Mouse (Mus musculus) CH12.LX (cell line): ENCODE data around the gene Gm49380. TPM values are rescaled to one million over a fixed set of nuclear protein-coding genes. Genes with fewer than 3 reads are reported as not detected.

Source experiments
- DNase-seq: peaks from one replicate; pipeline ENCODE4 v3.0.0-alpha.2; 2013; ENCODE audit errors: extremely low read depth
- H3K27ac ChIP-seq: 2 replicates; pipeline ENCODE4 v1.5.1; 2012; ENCODE audit warnings: low read depth, mild to moderate bottlenecking, control low read depth, moderate library complexity; ENCODE audit not compliant: insufficient read depth
- H3K27me3 ChIP-seq: replicated peaks from 2 replicates; pipeline ENCODE3; 2012; ENCODE audit warnings: inconsistent platforms
- H3K36me3 ChIP-seq, 2 experiments: replicated peaks in 1 of 2; 2 replicates each; pipeline versions ENCODE3 to v1.6.1; 2012; ENCODE audit warnings: inconsistent platforms in 1 of 2, low read length in 1 of 2, mild to moderate bottlenecking in 1 of 2, mixed read lengths in 1 of 2, moderate library complexity in 1 of 2; ENCODE audit not compliant: control insufficient read depth in 1 of 2, insufficient read depth in 1 of 2
- H3K4me1 ChIP-seq, 2 experiments: 2 replicates each; pipeline ENCODE4 v1.6.1; 2012; ENCODE audit warnings: inconsistent platforms in 1 of 2, moderate library complexity in 1 of 2; ENCODE audit not compliant: insufficient read depth in 2 of 2, control insufficient read depth in 1 of 2
- H3K4me2 ChIP-seq: 2 replicates; pipeline ENCODE4 v1.6.1; 2012; ENCODE audit warnings: low read depth, mild to moderate bottlenecking, control low read depth; ENCODE audit not compliant: poor library complexity, insufficient read depth, severe bottlenecking
- H3K4me3 ChIP-seq, 3 experiments: fragments of 150-350 bp in 1 of 3; sonication (generic) in 1 of 3; replicated peaks in 1 of 3; 2 replicates each; pipeline versions ENCODE3 to v1.5.1; 2011 to 2012; ENCODE audit warnings: low read depth in 2 of 3, low read length in 2 of 3, mild to moderate bottlenecking in 2 of 3, moderate library complexity in 2 of 3, control low read depth in 1 of 3, improper control_type of control experiment in 1 of 3, inconsistent platforms in 1 of 3, mixed read lengths in 1 of 3; ENCODE audit not compliant: poor library complexity in 1 of 3
- H3K79me2 ChIP-seq: replicated peaks from 2 replicates; pipeline ENCODE4 v1.6.1; 2012; ENCODE audit warnings: mild to moderate bottlenecking, moderate library complexity; ENCODE audit not compliant: control insufficient read depth, poor library complexity, insufficient read depth, severe bottlenecking; ENCODE audit errors: extremely low read depth
- H3K9ac ChIP-seq: 2 replicates; pipeline ENCODE4 v1.6.1; 2012; ENCODE audit warnings: low read depth, mild to moderate bottlenecking, control low read depth, moderate library complexity; ENCODE audit not compliant: insufficient read depth
- H3K9me3 ChIP-seq: replicated peaks from 2 replicates; pipeline ENCODE3; 2012; ENCODE audit warnings: low read length, inconsistent platforms, mixed read lengths
- CHD2 ChIP-seq: IDR thresholded peaks from 2 replicates; pipeline ENCODE4 v1.6.1; 2011; ENCODE audit warnings: low read length, improper control_type of control experiment
- EP300 ChIP-seq: IDR thresholded peaks from 2 replicates; pipeline ENCODE4 v1.6.1; 2011; ENCODE audit warnings: low read length, improper control_type of control experiment
- GABPA ChIP-seq: IDR thresholded peaks from 2 replicates; pipeline ENCODE4 v1.6.1; 2012; ENCODE audit warnings: low read depth, low read length, improper control_type of control experiment, inconsistent platforms; ENCODE audit not compliant: insufficient replicate concordance
- IRF4 ChIP-seq: IDR thresholded peaks from 2 replicates; pipeline ENCODE4 v1.6.1; 2014; ENCODE audit warnings: low read depth, mild to moderate bottlenecking, inconsistent platforms, low read length, improper control_type of control experiment
- JUN ChIP-seq: IDR thresholded peaks from 2 replicates; pipeline ENCODE4 v1.6.1; 2011; ENCODE audit warnings: low read depth, mild to moderate bottlenecking, low read length, improper control_type of control experiment, moderate library complexity; ENCODE audit not compliant: insufficient read depth
- JUND ChIP-seq: conservative IDR thresholded peaks from 2 replicates; pipeline ENCODE4 v1.6.1; 2011; ENCODE audit warnings: low read depth, low read length, improper control_type of control experiment
- KAT2A ChIP-seq: IDR thresholded peaks from 2 replicates; pipeline ENCODE4 v1.6.1; 2012; ENCODE audit warnings: low read length, improper control_type of control experiment, inconsistent platforms; ENCODE audit not compliant: insufficient replicate concordance
- MEF2A ChIP-seq: IDR thresholded peaks from 2 replicates; pipeline ENCODE4 v1.6.1; 2014; ENCODE audit warnings: low read depth, mild to moderate bottlenecking, inconsistent platforms, low read length, improper control_type of control experiment, borderline replicate concordance
- MYC ChIP-seq: IDR thresholded peaks from 2 replicates; pipeline ENCODE4 v1.6.1; 2011; ENCODE audit warnings: low read depth, mild to moderate bottlenecking, improper control_type of control experiment, low read length
- NRF1 ChIP-seq: IDR thresholded peaks from 2 replicates; pipeline ENCODE4 v1.6.1; 2014; ENCODE audit warnings: low read depth, mild to moderate bottlenecking, inconsistent platforms, low read length, improper control_type of control experiment, moderate library complexity
- POLR2A ChIP-seq: IDR thresholded peaks from 2 replicates; pipeline ENCODE4 v1.6.1; 2011; ENCODE audit warnings: low read depth, mild to moderate bottlenecking, improper control_type of control experiment, low read length
- POLR2AphosphoS2 ChIP-seq: IDR thresholded peaks from 2 replicates; pipeline ENCODE4 v1.6.1; 2011; ENCODE audit warnings: low read depth, low read length, improper control_type of control experiment
- RCOR1 ChIP-seq: conservative IDR thresholded peaks from 2 replicates; pipeline ENCODE4 v1.6.1; 2012; ENCODE audit warnings: low read depth, mild to moderate bottlenecking, inconsistent platforms, low read length, improper control_type of control experiment
- SMC3 ChIP-seq: IDR thresholded peaks from 2 replicates; pipeline ENCODE4 v1.6.1; 2011; ENCODE audit warnings: low read depth, low read length, improper control_type of control experiment
- TCF12 ChIP-seq: IDR thresholded peaks from 2 replicates; pipeline ENCODE4 v1.6.1; 2014; ENCODE audit warnings: low read depth, mild to moderate bottlenecking, inconsistent platforms, low read length, improper control_type of control experiment
- USF2 ChIP-seq: conservative IDR thresholded peaks from 2 replicates; pipeline ENCODE4 v1.6.1; 2011; ENCODE audit warnings: low read depth, low read length, improper control_type of control experiment
- ZMIZ1 ChIP-seq: IDR thresholded peaks from 2 replicates; pipeline ENCODE4 v1.6.1; 2012; ENCODE audit warnings: low read depth, mild to moderate bottlenecking, inconsistent platforms, low read length, improper control_type of control experiment
- ZNF384 ChIP-seq: IDR thresholded peaks from 2 replicates; pipeline ENCODE4 v1.6.1; 2012; ENCODE audit warnings: low read depth, low read length, improper control_type of control experiment, inconsistent platforms
- dilution Hi-C: fragments of 300-500 bp; cut with MboI; formaldehyde crosslinking; loops from 2 replicates; pipeline ENCODE4 v1.14.3; 2020; ENCODE audit warnings: low sequenced_read_pairs; ENCODE audit not compliant: extremely low pct_unique_long_range_greater_than_20kb, extremely low pct_ligation_motif_present
- in situ Hi-C: fragments of 300-500 bp; cut with MboI; formaldehyde crosslinking; loops from 3 replicates; pipeline ENCODE4 v1.14.3; 2019; ENCODE audit warnings: low sequenced_read_pairs, low pct_ligation_motif_present, low pct_unique_long_range_greater_than_20kb, mixed read lengths
- polyA plus RNA-seq: library from polyadenylated mRNA; unstranded; fragments of >175 nt; gene quantifications from 2 replicates; pipeline ENCODE4 v1.2.1, GENCODE M21; 2012; ENCODE audit warnings: low read depth; ENCODE audit not compliant: insufficient read length
- total RNA-seq, 2 experiments: library from RNA; depleted of rRNA; stranded (reverse); fragments of 300-350 nt in 1 of 2; fragments of >200 nt in 1 of 2; gene quantifications; 2 replicates each; pipeline ENCODE4 v1.2.3; 2012 to 2014

Gm49380 gene
- total and polyA plus RNA-seq, 3 experiments = not detected

DNA sequence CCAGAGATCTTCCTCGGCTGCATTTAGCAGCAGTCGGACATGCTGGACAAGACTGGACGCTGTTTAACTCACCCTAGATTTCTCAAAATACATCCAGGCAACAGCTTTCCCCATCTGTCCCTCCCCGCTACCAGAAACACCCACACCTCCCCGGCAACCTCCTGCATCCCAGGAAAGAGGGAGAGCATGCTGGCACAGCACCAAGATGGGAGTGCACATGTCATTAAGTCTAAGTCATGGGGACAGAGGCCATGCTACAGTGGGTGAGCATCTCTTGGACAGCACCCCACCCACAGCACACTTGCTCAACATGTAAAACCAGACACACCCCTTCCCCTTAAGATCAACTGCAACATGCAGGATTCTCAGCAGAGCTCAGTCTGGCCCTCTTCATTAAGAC is 32.3 kb downstream of the Gm49380 start:
- in situ Hi-C loops = no loop called here
- no peaks in the 10 kb centered on the region for H3K36me3 ChIP-seq
- dilution Hi-C loops = no loop called here
- H3K79me2 ChIP-seq = no peaks in the 10 kb centered on the region
- H3K9ac ChIP-seq = no peak overlapping the region
- TF ChIP-seq JUND = no peak
- no peak for TF ChIP-seq ZMIZ1
- no peak for TF ChIP-seq EP300
- no peak for TF ChIP-seq CHD2
- no peak for TF ChIP-seq POLR2A
- TF ChIP-seq ZNF384 = no peak
- no peak for TF ChIP-seq NRF1
- TF ChIP-seq KAT2A = no peak
- no peak for TF ChIP-seq GABPA
- TF ChIP-seq IRF4 = no peak
- TF ChIP-seq MYC = no peak
- no peak for TF ChIP-seq POLR2AphosphoS2
- no peak for TF ChIP-seq SMC3
- no peak for TF ChIP-seq RCOR1
- no peak for TF ChIP-seq JUN
- H3K4me1 ChIP-seq = peaks cover 2 to 31% of the 10 kb centered on the region in 2 experiments; a peak in 3 of 4 replicates
- DNase-seq = no peak
- H3K4me3 ChIP-seq = no peak overlapping the region
- H3K27me3 ChIP-seq = peaks cover 64% of the 10 kb centered on the region
- no peaks in the 10 kb centered on the region for H3K9me3 ChIP-seq
- no peak overlapping the region for H3K27ac ChIP-seq
- H3K4me2 ChIP-seq = no peak overlapping the region

DNA sequence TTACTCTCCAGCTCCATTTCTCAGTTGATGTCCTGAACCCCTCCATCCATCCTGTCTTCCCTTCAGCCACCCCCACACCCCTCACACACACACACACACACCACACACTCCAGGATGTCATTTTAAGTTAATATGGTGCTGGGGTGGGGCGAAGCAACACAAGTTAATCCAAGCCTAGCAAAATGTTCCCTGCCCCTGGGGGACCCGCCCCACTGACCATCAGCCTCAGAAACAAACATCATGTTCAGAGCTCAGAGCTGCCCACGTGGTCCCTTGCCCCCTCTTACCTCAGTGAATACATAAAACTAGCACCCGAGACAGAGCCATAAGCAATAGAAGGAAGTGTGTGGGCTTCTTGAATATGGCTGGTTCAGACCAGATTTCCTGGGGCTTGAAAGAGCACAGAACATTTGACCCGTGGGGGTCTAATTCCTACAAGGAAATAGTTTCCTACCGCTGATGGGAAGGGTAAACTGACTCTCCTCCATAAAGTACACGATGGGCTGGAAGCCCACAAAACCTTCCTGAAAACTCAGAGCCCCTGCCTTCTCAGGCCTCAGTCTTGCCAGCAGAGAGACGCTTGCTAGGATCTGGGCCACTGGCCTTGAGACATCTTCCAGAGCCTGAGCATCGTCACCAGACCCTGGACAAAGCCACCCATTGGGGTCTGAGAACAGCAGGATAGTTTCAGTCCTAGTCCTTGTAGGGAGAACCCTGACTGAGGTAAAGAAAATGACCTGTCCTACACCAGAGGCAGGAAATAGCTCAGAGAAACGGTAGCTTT is 33.1 kb downstream of the Gm49380 start:
- H3K4me2 ChIP-seq = no peak overlapping the region
- H3K27ac ChIP-seq = no peak overlapping the region
- no peak overlapping the region for H3K4me3 ChIP-seq
- in situ Hi-C loops (no loop called here), dilution Hi-C loops (no loop called here)
- H3K4me1 ChIP-seq = peaks cover 2 to 25% of the 10 kb centered on the region in 2 experiments; a peak in 3 of 4 replicates
- TF ChIP-seq ZMIZ1 = no peak
- TF ChIP-seq TCF12 = no peak
- TF ChIP-seq JUND = no peak
- TF ChIP-seq USF2 = no peak
- no peak for TF ChIP-seq ZNF384
- TF ChIP-seq EP300 = no peak
- TF ChIP-seq MEF2A = no peak
- no peak overlapping the region for H3K9ac ChIP-seq
- H3K36me3 ChIP-seq = no peaks in the 10 kb centered on the region
- H3K9me3 ChIP-seq = no peaks in the 10 kb centered on the region
- peaks cover 64% of the 10 kb centered on the region for H3K27me3 ChIP-seq
- no peaks in the 10 kb centered on the region for H3K79me2 ChIP-seq
- no peak for DNase-seq
